Mouse (Mus musculus) neural tube, embryonic 14.5 days (tissue): ENCODE measurements around the gene Cd8a. TPM values are rescaled to one million over a fixed set of nuclear protein-coding genes. Genes with fewer than 3 reads are reported as not detected.

Experiments used
- ATAC-seq: fragments of 200-750 bp; cut with Nextera tagmentation; 2 replicates; pipeline ENCODE4 v1.8.0; 2017; ENCODE audit warnings: low read depth, mild to moderate bottlenecking, moderate TSS enrichment, moderate library complexity
- H3K27ac ChIP-seq: fragments of 300-500 bp; sonication (generic); 2 replicates; pipeline ENCODE4 v1.5.1; 2014; ENCODE audit warnings: low read depth, mild to moderate bottlenecking, control low read depth, low read length, moderate library complexity, mixed read lengths
- H3K27me3 ChIP-seq: fragments of 300-500 bp; sonication (generic); 2 replicates; pipeline ENCODE4 v1.6.1; 2014; ENCODE audit warnings: low read length; ENCODE audit not compliant: control insufficient read depth, insufficient read depth
- H3K36me3 ChIP-seq: fragments of 300-500 bp; sonication (generic); 2 replicates; pipeline ENCODE4 v1.6.1; 2014; ENCODE audit warnings: low read length, mixed read lengths; ENCODE audit not compliant: control insufficient read depth, insufficient read depth
- H3K4me1 ChIP-seq: fragments of 300-500 bp; sonication (generic); 2 replicates; pipeline ENCODE4 v1.6.1; 2014; ENCODE audit warnings: low read length; ENCODE audit not compliant: control insufficient read depth, insufficient read depth
- H3K4me2 ChIP-seq: fragments of 300-500 bp; sonication (generic); 2 replicates; pipeline ENCODE4 v1.6.1; 2014; ENCODE audit warnings: mild to moderate bottlenecking, low read depth, low read length, control low read depth
- H3K4me3 ChIP-seq: fragments of 300-500 bp; sonication (generic); 2 replicates; pipeline ENCODE4 v1.5.1; 2014; ENCODE audit warnings: low read depth, low read length, control low read depth, mixed read lengths
- H3K9ac ChIP-seq: fragments of 300-500 bp; sonication (generic); replicated peaks from 2 replicates; pipeline ENCODE4 v1.6.1; 2014; ENCODE audit warnings: low read depth, mild to moderate bottlenecking, control low read depth, low read length, mixed read lengths
- H3K9me3 ChIP-seq: fragments of 300-500 bp; sonication (generic); 2 replicates; pipeline ENCODE4 v1.6.1; 2016; ENCODE audit warnings: low read length; ENCODE audit not compliant: control insufficient read depth
- WGBS: fragments of 180-500 bp; shearing (Covaris S2); extraction: QIAGEN DNeasy Blood & Tissue Kit; methylation state at CpG from one replicate; pipeline ENCODE4 v1.1.7; 2014; 5-methylcytosine and 5-hydroxymethylcytosine counted together
- polyA plus RNA-seq: library from polyadenylated mRNA; unstranded; fragments of >200 nt; fragmentation: Nextera tagmentation; extraction: Ambion mirVana; gene quantifications from 2 replicates; pipeline ENCODE4 v1.2.1, GENCODE M21; 2014

Cd8a gene
- polyA plus RNA-seq, 1 experiment from 2014 or later: not detected

DNA sequence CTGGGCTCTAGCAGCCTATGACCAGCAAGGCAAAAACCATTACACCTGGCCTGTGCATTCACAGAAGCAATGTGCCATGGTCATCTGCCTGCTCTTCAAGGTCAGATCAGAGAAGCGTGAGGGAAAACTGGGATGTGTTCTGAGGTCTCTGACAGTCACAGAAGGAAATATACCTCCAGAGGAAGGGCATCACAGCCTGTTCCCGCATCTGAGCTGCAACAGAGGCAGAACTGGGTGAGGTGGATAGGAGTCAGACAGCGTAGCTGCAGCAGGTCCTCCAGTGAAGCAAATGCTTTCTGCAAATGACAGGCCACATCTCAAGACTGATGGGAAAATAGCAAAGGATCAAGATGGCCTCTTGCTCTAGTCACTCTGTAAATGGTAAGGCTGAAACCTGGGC lies 34.3 kb upstream of the Cd8a start:
- no peak overlapping the region for H3K4me3 ChIP-seq
- no peaks in the 10 kb centered on the region for H3K9me3 ChIP-seq
- no peaks in the 10 kb centered on the region for H3K4me1 ChIP-seq
- no peak overlapping the region for H3K4me2 ChIP-seq
- no peak overlapping the region for H3K27ac ChIP-seq
- H3K27me3 ChIP-seq: no peaks in the 10 kb centered on the region
- H3K36me3 ChIP-seq: no peaks in the 10 kb centered on the region
- 85% methylated on average over 3 of the region's 3 CpGs for WGBS
- H3K9ac ChIP-seq: no peak overlapping the region
- ATAC-seq: no peak

DNA sequence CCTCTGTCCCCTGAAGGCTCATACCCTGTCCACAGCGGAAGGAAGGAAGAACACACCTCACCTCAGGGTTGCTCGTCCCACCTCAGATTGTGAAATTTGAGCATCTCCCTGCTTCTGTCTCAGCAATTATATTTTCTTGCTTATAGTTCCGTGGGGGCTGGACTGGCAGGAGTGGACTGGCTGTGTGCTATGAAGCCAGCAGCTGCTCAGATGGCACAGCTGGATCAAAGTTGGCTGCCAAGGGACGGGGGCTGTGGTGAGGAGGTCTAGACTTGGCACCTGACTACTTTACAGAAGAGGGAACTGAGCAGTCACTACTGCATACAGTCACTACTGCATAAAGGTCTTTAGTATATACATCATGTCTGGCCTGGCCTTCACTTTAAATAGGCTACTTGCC lies 33.9 kb upstream of the Cd8a start:
- no peaks in the 10 kb centered on the region for H3K36me3 ChIP-seq
- no peak for ATAC-seq
- H3K4me1 ChIP-seq: no peaks in the 10 kb centered on the region
- WGBS: 84% methylated on average over 4 of the region's 4 CpGs
- H3K27ac ChIP-seq: no peak overlapping the region
- H3K9ac ChIP-seq: no peak overlapping the region
- no peak overlapping the region for H3K4me3 ChIP-seq
- H3K9me3 ChIP-seq: no peaks in the 10 kb centered on the region
- no peaks in the 10 kb centered on the region for H3K27me3 ChIP-seq
- no peak overlapping the region for H3K4me2 ChIP-seq

- ATAC-seq: no peak
- no peaks in the 10 kb centered on the region for H3K9me3 ChIP-seq
- H3K27ac ChIP-seq: no peak overlapping the region
- H3K36me3 ChIP-seq: no peaks in the 10 kb centered on the region
- no peak overlapping the region for H3K4me2 ChIP-seq
- H3K9ac ChIP-seq: no peak overlapping the region
- no peaks in the 10 kb centered on the region for H3K27me3 ChIP-seq
- WGBS: 88% methylated on average over 9 of the region's 9 CpGs
- no peaks in the 10 kb centered on the region for H3K4me1 ChIP-seq
- no peak overlapping the region for H3K4me3 ChIP-seq
Measured at GRCm38 (mm10) chr6:71341179-71341578, 32.0 kb upstream of the Cd8a start.

DNA sequence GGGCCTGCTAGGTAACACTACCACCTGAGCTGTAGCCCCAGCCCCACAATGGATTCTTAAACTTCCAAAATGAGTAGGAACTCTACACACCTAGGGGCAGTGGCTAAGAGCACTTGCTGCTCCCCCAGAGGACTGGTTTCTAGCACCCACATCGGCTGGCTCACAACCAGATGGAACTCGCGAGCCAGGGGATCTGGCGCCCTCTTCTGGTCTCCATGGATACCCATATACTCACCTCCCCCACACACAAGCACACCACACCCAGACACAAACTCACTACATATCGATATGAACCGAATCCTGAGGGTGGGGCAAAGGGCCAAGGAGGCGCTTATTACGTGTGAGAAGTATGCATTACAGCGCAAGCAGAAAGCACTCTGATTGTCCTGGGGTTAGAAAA lies 25.2 kb upstream of the Cd8a start:
- no peak overlapping the region for H3K4me2 ChIP-seq
- WGBS: 96% methylated on average over 9 of the region's 9 CpGs
- ATAC-seq: no peak

GRCm38 (mm10) chr6:71351201-71351600 lies 22.0 kb upstream of the Cd8a start:
- no peak for ATAC-seq
- H3K4me1 ChIP-seq: no peaks in the 10 kb centered on the region
- no peaks in the 10 kb centered on the region for H3K36me3 ChIP-seq
- no peak overlapping the region for H3K4me2 ChIP-seq
- no peaks in the 10 kb centered on the region for H3K27me3 ChIP-seq
- no peak overlapping the region for H3K27ac ChIP-seq
- H3K9me3 ChIP-seq: no peaks in the 10 kb centered on the region
- H3K9ac ChIP-seq: no peak overlapping the region
- WGBS: 90% methylated on average over 3 of the region's 3 CpGs
- H3K4me3 ChIP-seq: no peak overlapping the region

More for the DNA sequence above, 25.2 kb upstream of the Cd8a start:
- no peaks in the 10 kb centered on the region for H3K27me3 ChIP-seq
- H3K27ac ChIP-seq: no peak overlapping the region
- H3K4me1 ChIP-seq: no peaks in the 10 kb centered on the region
- no peak overlapping the region for H3K9ac ChIP-seq
- no peaks in the 10 kb centered on the region for H3K9me3 ChIP-seq
- H3K4me3 ChIP-seq: no peak overlapping the region
- no peaks in the 10 kb centered on the region for H3K36me3 ChIP-seq

- no peak for ATAC-seq
- Histone ChIP-seq H3K9me3 (no peaks in the 10 kb centered on the region), H3K4me2 (no peak overlapping the region), H3K4me1 (no peaks in the 10 kb centered on the region), H3K4me3 (no peak overlapping the region), H3K36me3 (no peaks in the 10 kb centered on the region), H3K9ac (no peak overlapping the region), H3K27me3 (no peaks in the 10 kb centered on the region), H3K27ac (no peak overlapping the region)
- 92% methylated on average over 6 of the region's 6 CpGs for WGBS
Measured at GRCm38 (mm10) chr6:71352201-71352600, 21.0 kb upstream of the Cd8a start.

GRCm38 (mm10) chr6:71352866-71353427 lies 20.3 kb upstream of the Cd8a start:
- H3K4me2 ChIP-seq: no peak overlapping the region
- no peak overlapping the region for H3K4me3 ChIP-seq
- no peaks in the 10 kb centered on the region for H3K4me1 ChIP-seq
- ATAC-seq: no peak
- no peak overlapping the region for H3K9ac ChIP-seq
- no peaks in the 10 kb centered on the region for H3K27me3 ChIP-seq
- H3K27ac ChIP-seq: no peak overlapping the region
- 86% methylated on average over 10 of the region's 10 CpGs for WGBS
- no peaks in the 10 kb centered on the region for H3K36me3 ChIP-seq
- no peaks in the 10 kb centered on the region for H3K9me3 ChIP-seq

- H3K36me3 ChIP-seq: no peaks in the 10 kb centered on the region
- no peaks in the 10 kb centered on the region for H3K9me3 ChIP-seq
- no peak for ATAC-seq
- H3K4me3 ChIP-seq: no peak overlapping the region
- H3K9ac ChIP-seq: no peak overlapping the region
- no peak overlapping the region for H3K27ac ChIP-seq
- 74% methylated on average over 2 of the region's 2 CpGs for WGBS
- H3K4me2 ChIP-seq: no peak overlapping the region
- no peaks in the 10 kb centered on the region for H3K27me3 ChIP-seq
- no peaks in the 10 kb centered on the region for H3K4me1 ChIP-seq
Measured at GRCm38 (mm10) chr6:71353722-71354121, 19.5 kb upstream of the Cd8a start.

DNA sequence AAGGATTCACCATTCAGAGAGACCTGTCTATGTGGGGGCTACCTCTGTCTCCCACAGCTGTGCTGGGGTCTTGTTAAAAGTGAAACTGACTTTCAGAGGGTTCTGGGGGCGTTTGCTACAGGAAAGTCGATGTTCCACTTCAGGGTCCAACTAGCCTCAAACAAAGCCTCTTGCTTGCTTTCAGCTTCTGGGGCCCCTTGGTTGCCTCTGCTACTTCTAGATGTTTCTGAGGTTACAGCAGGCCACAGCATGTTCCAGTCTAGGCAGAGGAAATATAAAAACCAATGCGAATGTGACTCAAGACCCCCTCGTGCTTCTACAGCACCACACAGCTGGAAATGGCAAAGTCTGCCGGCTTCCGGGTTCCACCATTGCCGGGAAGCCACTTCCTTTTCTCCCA lies 15.7 kb upstream of the Cd8a start:
- no peak for ATAC-seq
- Histone ChIP-seq H3K36me3 (no peaks in the 10 kb centered on the region), H3K9ac (no peak overlapping the region), H3K4me3 (no peak overlapping the region), H3K9me3 (no peaks in the 10 kb centered on the region), H3K4me1 (no peaks in the 10 kb centered on the region), H3K4me2 (no peak overlapping the region), H3K27ac (no peak overlapping the region), H3K27me3 (no peaks in the 10 kb centered on the region)
- 95% methylated on average over 7 of the region's 7 CpGs for WGBS
